Mouse (Mus musculus): ENCODE measurements around the gene Abhd17a. TPM values are rescaled to one million over a fixed set of nuclear protein-coding genes. Genes with fewer than 3 reads are reported as not detected.

The Abhd17a gene
- polyA plus RNA-seq, 1 experiment = 232 TPM

- DNase-seq = no peak
- TF ChIP-seq CTCF (IDR thresholded peaks at IDR 0.05; ENCODE audit: borderline replicate concordance, insufficient read depth, low read depth, low read length) = no peak
- no peaks in the 10 kb centered on the region for H3K27me3 ChIP-seq (ENCODE audit: control insufficient read depth, insufficient read depth, low read length)
- WGBS = under 1% methylated on average over 13 of the region's 13 CpGs
- peak overlapping the region; percentile 99 for H3K4me3 ChIP-seq (replicated peaks; ENCODE audit: insufficient read depth, low read depth, low read length)
- peaks cover 27% of the 10 kb centered on the region for H3K4me1 ChIP-seq (ENCODE audit: control insufficient read depth, insufficient read depth, low read length)
- H3K27ac ChIP-seq (ENCODE audit: insufficient read depth, low read length) = no peak overlapping the region
These were observed 29.5 kb downstream of the Abhd17a start for GRCm38 (mm10) chr10:80560621-80561020.

- no peaks in the 10 kb centered on the region for H3K27me3 ChIP-seq (ENCODE audit: control insufficient read depth, insufficient read depth, low read length)
- DNase-seq = peak in 1 of 2 experiments; percentile 24
- 78% methylated on average over 7 of the region's 7 CpGs for WGBS
- peaks cover 29% of the 10 kb centered on the region for H3K4me1 ChIP-seq (ENCODE audit: control insufficient read depth, insufficient read depth, low read length)
- TF ChIP-seq CTCF (IDR thresholded peaks at IDR 0.05; ENCODE audit: borderline replicate concordance, insufficient read depth, low read depth, low read length) (no peak), POLR2A (IDR thresholded peaks at IDR 0.05; ENCODE audit: borderline replicate concordance, insufficient read depth, low read length) (no peak)
- no peak overlapping the region for H3K27ac ChIP-seq (ENCODE audit: insufficient read depth, low read length)
- no peak overlapping the region for H3K4me3 ChIP-seq (replicated peaks; ENCODE audit: insufficient read depth, low read depth, low read length)
These were observed 30.7 kb downstream of the Abhd17a start for GRCm38 (mm10) chr10:80559431-80559830.

GRCm38 (mm10) chr10:80557346-80557965, 32.7 kb downstream of the Abhd17a start:
- H3K27ac ChIP-seq (ENCODE audit: insufficient read depth, low read length) = no peak overlapping the region
- H3K4me3 ChIP-seq (replicated peaks; ENCODE audit: insufficient read depth, low read depth, low read length) = no peak overlapping the region
- peaks cover 43% of the 10 kb centered on the region for H3K4me1 ChIP-seq (ENCODE audit: control insufficient read depth, insufficient read depth, low read length)
- no peaks in the 10 kb centered on the region for H3K27me3 ChIP-seq (ENCODE audit: control insufficient read depth, insufficient read depth, low read length)
- TF ChIP-seq POLR2A (IDR thresholded peaks at IDR 0.05; ENCODE audit: borderline replicate concordance, insufficient read depth, low read length) = no peak
- peak; percentile 75 for TF ChIP-seq CTCF (IDR thresholded peaks at IDR 0.05; ENCODE audit: borderline replicate concordance, insufficient read depth, low read depth, low read length)
- peak; percentile 71 to 85 for DNase-seq
- 8% methylated on average over 5 of the region's 5 CpGs for WGBS

- no peak for TF ChIP-seq POLR2A (IDR thresholded peaks at IDR 0.05; ENCODE audit: borderline replicate concordance, insufficient read depth, low read length)
- TF ChIP-seq CTCF (IDR thresholded peaks at IDR 0.05; ENCODE audit: borderline replicate concordance, insufficient read depth, low read depth, low read length) = no peak
- WGBS = 50% methylated on average over 6 of the region's 6 CpGs
- H3K4me1 ChIP-seq (ENCODE audit: control insufficient read depth, insufficient read depth, low read length) = peaks cover 38% of the 10 kb centered on the region
- no peak overlapping the region for H3K27ac ChIP-seq (ENCODE audit: insufficient read depth, low read length)
- no peak for DNase-seq
- H3K4me3 ChIP-seq (replicated peaks; ENCODE audit: insufficient read depth, low read depth, low read length) = no peak overlapping the region
- H3K27me3 ChIP-seq (ENCODE audit: control insufficient read depth, insufficient read depth, low read length) = no peaks in the 10 kb centered on the region
These were observed 36.1 kb downstream of the Abhd17a start for GRCm38 (mm10) chr10:80553997-80554396.

GRCm38 (mm10) chr10:80553575-80553974, 36.6 kb downstream of the Abhd17a start:
- no peak for DNase-seq
- TF ChIP-seq CTCF (IDR thresholded peaks at IDR 0.05; ENCODE audit: borderline replicate concordance, insufficient read depth, low read depth, low read length) (no peak), POLR2A (IDR thresholded peaks at IDR 0.05; ENCODE audit: borderline replicate concordance, insufficient read depth, low read length) (no peak)
- peaks cover 34% of the 10 kb centered on the region for H3K4me1 ChIP-seq (ENCODE audit: control insufficient read depth, insufficient read depth, low read length)
- WGBS = 85% methylated on average over 8 of the region's 8 CpGs
- no peak overlapping the region for H3K4me3 ChIP-seq (replicated peaks; ENCODE audit: insufficient read depth, low read depth, low read length)
- H3K27ac ChIP-seq (ENCODE audit: insufficient read depth, low read length) = no peak overlapping the region
- no peaks in the 10 kb centered on the region for H3K27me3 ChIP-seq (ENCODE audit: control insufficient read depth, insufficient read depth, low read length)

- Histone ChIP-seq H3K27ac (ENCODE audit: insufficient read depth, low read length) (no peak overlapping the region), H3K27me3 (ENCODE audit: control insufficient read depth, insufficient read depth, low read length) (no peaks in the 10 kb centered on the region), H3K4me1 (ENCODE audit: control insufficient read depth, insufficient read depth, low read length) (peaks cover 22% of the 10 kb centered on the region), H3K4me3 (replicated peaks; ENCODE audit: insufficient read depth, low read depth, low read length) (no peak overlapping the region)
- TF ChIP-seq POLR2A (IDR thresholded peaks at IDR 0.05; ENCODE audit: borderline replicate concordance, insufficient read depth, low read length) (no peak), CTCF (IDR thresholded peaks at IDR 0.05; ENCODE audit: borderline replicate concordance, insufficient read depth, low read depth, low read length) (no peak)
- 60% methylated on average over 9 of the region's 9 CpGs for WGBS
- DNase-seq = no peak
These were observed 37.8 kb downstream of the Abhd17a start for GRCm38 (mm10) chr10:80552364-80552763.

GRCm38 (mm10) chr10:80549279-80549678, 40.9 kb downstream of the Abhd17a start:
- peaks cover 13% of the 10 kb centered on the region for H3K4me1 ChIP-seq (ENCODE audit: control insufficient read depth, insufficient read depth, low read length)
- H3K4me3 ChIP-seq (replicated peaks; ENCODE audit: insufficient read depth, low read depth, low read length) = no peak overlapping the region
- no peak for DNase-seq
- H3K27ac ChIP-seq (ENCODE audit: insufficient read depth, low read length) = no peak overlapping the region
- 82% methylated on average over 21 of the region's 21 CpGs for WGBS
- no peaks in the 10 kb centered on the region for H3K27me3 ChIP-seq (ENCODE audit: control insufficient read depth, insufficient read depth, low read length)
- TF ChIP-seq CTCF (IDR thresholded peaks at IDR 0.05; ENCODE audit: borderline replicate concordance, insufficient read depth, low read depth, low read length) = no peak
- TF ChIP-seq POLR2A (IDR thresholded peaks at IDR 0.05; ENCODE audit: borderline replicate concordance, insufficient read depth, low read length) = no peak

GRCm38 (mm10) chr10:80548428-80549006, 41.6 kb downstream of the Abhd17a start:
- DNase-seq = peak; percentile 63 to 70
- Histone ChIP-seq H3K4me1 (ENCODE audit: control insufficient read depth, insufficient read depth, low read length) (peaks cover 5% of the 10 kb centered on the region), H3K4me3 (replicated peaks; ENCODE audit: insufficient read depth, low read depth, low read length) (no peak overlapping the region), H3K27ac (ENCODE audit: insufficient read depth, low read length) (no peak overlapping the region), H3K27me3 (ENCODE audit: control insufficient read depth, insufficient read depth, low read length) (no peaks in the 10 kb centered on the region)
- TF ChIP-seq CTCF (IDR thresholded peaks at IDR 0.05; ENCODE audit: borderline replicate concordance, insufficient read depth, low read depth, low read length) = peak; percentile 80
- no peak for TF ChIP-seq POLR2A (IDR thresholded peaks at IDR 0.05; ENCODE audit: borderline replicate concordance, insufficient read depth, low read length)
- 70% methylated on average over 10 of the region's 10 CpGs for WGBS

Data from cerebellum, adult 2 months (tissue).